Mouse (Mus musculus): Measurements from ENCODE around the gene Igsf11.

GRCm38 (mm10) chr16:38943706-38944550 lies 51.5 kb downstream of the Igsf11 start:
- TF ChIP-seq CTCF (IDR thresholded peaks at IDR 0.05; ENCODE audit: insufficient read depth, low read depth, low read length) (no peak), POLR2A (IDR thresholded peaks at IDR 0.05; ENCODE audit: insufficient read depth, low read depth, low read length) (no peak)

Measured in olfactory bulb, adult 2 months (tissue).